Mouse (Mus musculus): ENCODE results near the gene Kpna4. TPM values are rescaled to one million over a fixed set of nuclear protein-coding genes. Genes with fewer than 3 reads are reported as not detected.

The Kpna4 gene
- polyA plus RNA-seq, 1 experiment from 2014 or later: 39.8 TPM

DNA sequence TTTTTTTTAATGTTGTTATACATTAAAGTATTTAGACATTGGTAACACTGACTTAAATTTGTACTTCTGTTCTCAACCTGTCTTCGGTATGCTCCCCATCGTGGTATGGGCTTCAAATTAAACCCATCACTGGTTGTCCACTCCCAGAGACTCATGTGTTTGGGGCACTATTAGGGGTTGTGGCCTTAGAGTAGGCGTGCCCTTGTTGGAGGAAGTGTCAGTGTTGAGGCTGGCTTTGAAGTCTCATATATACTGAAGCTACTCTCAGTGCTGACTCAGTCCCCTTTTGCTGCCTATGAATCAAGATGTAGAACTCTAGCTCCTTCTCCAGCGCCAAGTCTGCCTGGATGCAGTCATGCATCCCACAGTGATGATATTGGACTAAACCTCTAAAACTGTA, 66.2 kb downstream of the Kpna4 start:
- H3K36me3 ChIP-seq (ENCODE audit: control insufficient read depth, insufficient read depth, low read length): no peaks in the 10 kb centered on the region
- H3K9me3 ChIP-seq (replicated peaks; ENCODE audit: control insufficient read depth, low read length): no peaks in the 10 kb centered on the region
- no peak overlapping the region for H3K27ac ChIP-seq (ENCODE audit: low read depth, low read length)
- H3K27me3 ChIP-seq (replicated peaks; ENCODE audit: control insufficient read depth, insufficient read depth, low read length): no peaks in the 10 kb centered on the region
- no peak overlapping the region for H3K4me3 ChIP-seq (ENCODE audit: low read depth, low read length)
- 97% methylated on average over 4 of the region's 4 CpGs for WGBS
- ATAC-seq (no peak), DNase-seq (ENCODE audit: low spot score) (no peak)
- H3K4me2 ChIP-seq (ENCODE audit: low read length): no peak overlapping the region
- H3K9ac ChIP-seq (ENCODE audit: low read length): no peak overlapping the region
- no peaks in the 10 kb centered on the region for H3K4me1 ChIP-seq (ENCODE audit: control insufficient read depth, insufficient read depth, low read length)

DNA sequence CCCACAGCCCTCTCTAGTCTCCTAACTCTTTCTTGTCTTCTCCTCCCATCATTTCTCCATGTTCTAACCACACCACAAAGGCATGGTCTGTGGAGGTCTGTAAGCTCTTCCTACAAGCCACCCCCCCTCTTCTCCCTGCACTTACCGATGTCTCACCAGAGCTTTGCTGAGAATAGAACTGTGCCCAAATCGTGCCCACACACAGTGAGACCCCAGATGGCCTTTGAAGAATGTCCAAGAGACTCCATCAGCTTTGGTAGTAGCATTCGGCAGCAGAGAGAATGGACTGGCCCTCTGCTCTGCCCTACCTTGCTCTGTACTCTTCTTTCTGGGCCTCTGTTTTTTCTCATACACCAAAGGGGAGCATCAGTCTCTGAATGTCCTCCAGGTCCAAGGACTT, 71.0 kb downstream of the Kpna4 start:
- DNase-seq (ENCODE audit: low spot score) (no peak), ATAC-seq (no peak)
- no peaks in the 10 kb centered on the region for H3K36me3 ChIP-seq (ENCODE audit: control insufficient read depth, insufficient read depth, low read length)
- no peaks in the 10 kb centered on the region for H3K27me3 ChIP-seq (replicated peaks; ENCODE audit: control insufficient read depth, insufficient read depth, low read length)
- H3K4me1 ChIP-seq (ENCODE audit: control insufficient read depth, insufficient read depth, low read length): no peaks in the 10 kb centered on the region
- H3K9me3 ChIP-seq (replicated peaks; ENCODE audit: control insufficient read depth, low read length): no peaks in the 10 kb centered on the region
- H3K4me2 ChIP-seq (ENCODE audit: low read length): no peak overlapping the region
- no peak overlapping the region for H3K4me3 ChIP-seq (ENCODE audit: low read depth, low read length)
- H3K27ac ChIP-seq (ENCODE audit: low read depth, low read length): no peak overlapping the region
- WGBS: 89% methylated on average over 3 of the region's 3 CpGs
- no peak overlapping the region for H3K9ac ChIP-seq (ENCODE audit: low read length)

DNA sequence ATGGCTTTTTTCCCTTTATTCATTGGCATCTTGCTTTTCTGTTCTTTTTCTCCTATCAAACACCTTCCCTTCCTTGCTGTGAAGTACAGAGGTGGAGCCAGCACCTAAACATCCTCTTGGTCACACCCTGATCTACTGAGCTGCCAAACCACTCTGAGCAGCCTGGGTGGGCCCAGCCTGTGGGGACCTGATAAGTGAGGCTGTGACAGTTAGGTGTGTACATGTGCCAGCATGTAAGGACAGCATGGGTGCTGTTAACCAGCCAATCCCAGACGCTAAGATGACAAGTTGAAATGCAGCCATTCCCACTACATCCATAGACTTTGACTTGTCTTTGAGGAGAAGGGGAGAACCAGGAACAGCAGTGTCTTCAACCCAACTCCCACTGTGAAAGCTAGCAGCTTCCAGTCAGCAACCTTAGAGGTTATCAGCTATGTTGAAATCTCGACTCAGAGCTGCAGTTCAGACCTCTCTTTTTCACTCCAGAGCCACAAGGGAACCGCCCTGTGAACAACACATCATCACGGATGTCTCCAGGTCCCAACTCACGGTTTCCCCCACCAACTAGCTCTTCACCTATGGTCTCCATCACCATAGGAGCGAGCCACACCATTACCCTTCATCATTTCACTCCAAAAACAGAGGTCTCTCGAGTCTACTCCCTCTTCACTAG, 72.0 kb downstream of the Kpna4 start:
- no peak overlapping the region for H3K4me3 ChIP-seq (ENCODE audit: low read depth, low read length)
- ATAC-seq: no peak

DNA sequence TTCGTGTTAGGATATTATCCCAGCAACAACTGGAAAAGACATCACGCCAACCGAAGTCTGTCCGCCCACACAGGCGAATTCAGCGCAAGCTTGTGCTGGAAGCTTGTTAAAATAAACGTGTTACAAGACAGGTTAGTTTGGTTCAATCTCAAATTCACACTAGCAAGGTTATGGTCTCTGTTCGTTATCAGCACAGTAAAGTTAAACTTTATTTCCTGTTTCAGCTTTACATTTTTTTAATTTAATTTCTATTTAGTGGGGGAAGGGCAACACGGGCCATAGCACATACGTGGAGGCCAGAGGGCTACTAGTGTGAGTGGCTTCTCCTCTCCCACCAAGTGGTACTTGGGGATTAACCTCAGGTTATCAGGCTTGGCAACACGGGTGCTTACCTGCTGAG, 75.0 kb downstream of the Kpna4 start:
- DNase-seq (ENCODE audit: low spot score): no peak
- no peaks in the 10 kb centered on the region for H3K9me3 ChIP-seq (replicated peaks; ENCODE audit: control insufficient read depth, low read length)
- H3K4me2 ChIP-seq (ENCODE audit: low read length): no peak overlapping the region
- ATAC-seq: no peak
- H3K9ac ChIP-seq (ENCODE audit: low read length): no peak overlapping the region
- no peak overlapping the region for H3K4me3 ChIP-seq (ENCODE audit: low read depth, low read length)
- H3K27me3 ChIP-seq (replicated peaks; ENCODE audit: control insufficient read depth, insufficient read depth, low read length): no peaks in the 10 kb centered on the region
- H3K36me3 ChIP-seq (ENCODE audit: control insufficient read depth, insufficient read depth, low read length): no peaks in the 10 kb centered on the region
- WGBS: 92% methylated on average over 11 of the region's 11 CpGs
- H3K4me1 ChIP-seq (ENCODE audit: control insufficient read depth, insufficient read depth, low read length): no peaks in the 10 kb centered on the region
- no peak overlapping the region for H3K27ac ChIP-seq (ENCODE audit: low read depth, low read length)

More for the DNA sequence above, 72.0 kb downstream of the Kpna4 start:
- Histone ChIP-seq H3K9ac (ENCODE audit: low read length) (no peak overlapping the region), H3K4me2 (ENCODE audit: low read length) (no peak overlapping the region), H3K9me3 (replicated peaks; ENCODE audit: control insufficient read depth, low read length) (no peaks in the 10 kb centered on the region), H3K36me3 (ENCODE audit: control insufficient read depth, insufficient read depth, low read length) (no peaks in the 10 kb centered on the region), H3K4me1 (ENCODE audit: control insufficient read depth, insufficient read depth, low read length) (no peaks in the 10 kb centered on the region), H3K27me3 (replicated peaks; ENCODE audit: control insufficient read depth, insufficient read depth, low read length) (no peaks in the 10 kb centered on the region), H3K27ac (ENCODE audit: low read depth, low read length) (no peak overlapping the region)
- 90% methylated on average over 7 of the region's 7 CpGs for WGBS
- no peak for DNase-seq (ENCODE audit: low spot score)

DNA sequence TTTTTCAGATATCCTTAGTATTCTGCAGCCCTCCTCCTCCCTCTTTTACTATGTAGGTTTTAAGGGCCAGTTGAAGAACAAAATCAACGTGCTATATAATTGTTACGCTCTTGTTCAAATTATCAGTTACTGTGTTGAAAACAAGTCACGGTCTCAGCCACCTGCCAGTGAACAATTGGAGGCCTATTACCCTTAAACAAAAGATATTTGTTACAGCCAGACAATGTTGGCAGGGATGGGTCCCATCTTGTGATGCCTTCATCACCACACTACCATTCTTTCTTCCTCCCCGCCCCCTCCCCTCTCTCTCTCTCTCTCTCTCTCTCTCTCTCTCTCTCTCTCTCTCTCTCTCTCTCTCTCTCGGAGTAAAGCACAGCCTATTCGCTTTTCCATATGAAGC, 77.9 kb downstream of the Kpna4 start:
- ATAC-seq (no peak), DNase-seq (ENCODE audit: low spot score) (no peak)
- Histone ChIP-seq H3K27ac (ENCODE audit: low read depth, low read length) (no peak overlapping the region), H3K9me3 (replicated peaks; ENCODE audit: control insufficient read depth, low read length) (no peaks in the 10 kb centered on the region), H3K9ac (ENCODE audit: low read length) (no peak overlapping the region), H3K4me1 (ENCODE audit: control insufficient read depth, insufficient read depth, low read length) (peaks cover 8% of the 10 kb centered on the region), H3K4me3 (ENCODE audit: low read depth, low read length) (no peak overlapping the region), H3K36me3 (ENCODE audit: control insufficient read depth, insufficient read depth, low read length) (no peaks in the 10 kb centered on the region), H3K4me2 (ENCODE audit: low read length) (no peak overlapping the region), H3K27me3 (replicated peaks; ENCODE audit: control insufficient read depth, insufficient read depth, low read length) (no peaks in the 10 kb centered on the region)
- 76% methylated on average over 6 of the region's 6 CpGs for WGBS

DNA sequence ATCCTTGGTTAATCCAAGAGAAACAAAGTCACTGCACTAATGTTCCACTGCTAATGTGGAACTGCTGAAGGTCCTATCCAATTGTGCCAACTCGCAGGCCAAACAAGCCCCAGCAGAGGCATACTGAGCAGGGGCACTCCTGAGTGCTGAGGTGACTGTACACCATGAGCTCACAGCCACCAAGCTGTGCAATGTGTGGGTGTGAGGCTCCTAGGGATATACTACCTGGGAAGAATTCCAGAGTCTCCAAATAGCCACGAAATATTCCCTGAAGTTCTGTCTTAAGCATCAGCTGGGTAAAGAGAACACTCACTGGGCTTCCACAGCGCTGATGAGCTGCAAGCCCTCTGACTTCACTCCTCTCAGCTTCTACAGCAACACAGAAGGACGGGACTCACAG, 79.2 kb downstream of the Kpna4 start:
- 0 out of 2 replicates have a peak, but pooled peaks cover 3% of the 10 kb centered on the region for H3K36me3 ChIP-seq (ENCODE audit: control insufficient read depth, insufficient read depth, low read length)

DNA sequence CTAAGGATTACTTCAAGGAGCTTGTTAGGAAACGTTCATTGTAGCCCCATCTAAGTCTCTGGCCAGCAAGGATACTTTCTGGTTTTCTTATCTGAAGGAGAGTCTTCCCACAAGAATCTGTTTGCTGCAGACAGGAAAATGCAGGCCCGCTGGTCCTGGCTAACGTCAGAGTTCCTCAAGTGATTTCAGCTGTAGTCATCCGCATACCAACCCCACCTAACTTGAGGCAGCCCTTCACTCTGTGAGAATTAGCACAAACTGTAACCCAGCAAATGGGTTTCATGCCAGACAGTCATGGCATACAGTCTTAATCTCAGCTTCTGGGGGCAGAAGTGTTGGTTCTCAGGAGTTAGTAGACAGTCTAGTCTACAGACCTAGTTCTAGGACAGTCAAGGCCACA, 80.4 kb downstream of the Kpna4 start:
- peaks cover 11% of the 10 kb centered on the region for H3K4me1 ChIP-seq (ENCODE audit: control insufficient read depth, insufficient read depth, low read length)
- no peak for ATAC-seq
- no peak for DNase-seq (ENCODE audit: low spot score)
- WGBS: 87% methylated on average over 4 of the region's 4 CpGs
- H3K9me3 ChIP-seq (replicated peaks; ENCODE audit: control insufficient read depth, low read length): no peaks in the 10 kb centered on the region
- 0 out of 2 replicates have a peak, but pooled peaks cover 3% of the 10 kb centered on the region for H3K36me3 ChIP-seq (ENCODE audit: control insufficient read depth, insufficient read depth, low read length)
- no peak overlapping the region for H3K9ac ChIP-seq (ENCODE audit: low read length)
- H3K27me3 ChIP-seq (replicated peaks; ENCODE audit: control insufficient read depth, insufficient read depth, low read length): no peaks in the 10 kb centered on the region
- H3K4me3 ChIP-seq (ENCODE audit: low read depth, low read length): no peak overlapping the region
- no peak overlapping the region for H3K4me2 ChIP-seq (ENCODE audit: low read length)
- H3K27ac ChIP-seq (ENCODE audit: low read depth, low read length): no peak overlapping the region

More for the DNA sequence above, 79.2 kb downstream of the Kpna4 start:
- WGBS: 78% methylated on average over 4 of the region's 4 CpGs
- ATAC-seq: no peak
- Histone ChIP-seq H3K4me1 (ENCODE audit: control insufficient read depth, insufficient read depth, low read length) (peaks cover 11% of the 10 kb centered on the region), H3K4me3 (ENCODE audit: low read depth, low read length) (no peak overlapping the region), H3K9me3 (replicated peaks; ENCODE audit: control insufficient read depth, low read length) (no peaks in the 10 kb centered on the region), H3K27me3 (replicated peaks; ENCODE audit: control insufficient read depth, insufficient read depth, low read length) (no peaks in the 10 kb centered on the region), H3K27ac (ENCODE audit: low read depth, low read length) (no peak overlapping the region), H3K4me2 (ENCODE audit: low read length) (no peak overlapping the region), H3K9ac (ENCODE audit: low read length) (no peak overlapping the region)
- no peak for DNase-seq (ENCODE audit: low spot score)

DNA sequence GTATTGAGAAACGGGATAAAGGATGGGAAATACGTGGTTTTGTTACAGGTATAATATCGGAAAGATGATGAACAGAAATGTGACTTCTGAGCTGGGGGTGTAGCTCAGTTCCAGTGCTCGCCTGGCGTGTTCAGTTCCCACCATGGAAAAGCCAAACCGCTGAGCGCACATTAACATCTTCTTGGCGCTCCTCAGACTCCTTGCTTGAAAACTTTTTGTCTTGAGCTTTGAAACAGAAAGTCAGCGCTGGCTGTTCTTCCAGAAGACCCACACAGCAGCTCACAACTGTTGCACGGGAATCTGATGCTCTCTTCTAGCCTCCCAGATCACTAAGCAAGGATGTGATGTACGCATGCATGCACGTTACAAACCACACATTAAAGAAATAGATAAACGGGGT, 81.2 kb downstream of the Kpna4 start:
- peaks cover 13% of the 10 kb centered on the region for H3K4me1 ChIP-seq (ENCODE audit: control insufficient read depth, insufficient read depth, low read length)
- H3K36me3 ChIP-seq (ENCODE audit: control insufficient read depth, insufficient read depth, low read length): 0 out of 2 replicates have a peak, but pooled peaks cover 3% of the 10 kb centered on the region
- H3K4me2 ChIP-seq (ENCODE audit: low read length): peak overlapping the region; percentile 70
- H3K9ac ChIP-seq (ENCODE audit: low read length): peak overlapping the region; percentile 95
- no peaks in the 10 kb centered on the region for H3K9me3 ChIP-seq (replicated peaks; ENCODE audit: control insufficient read depth, low read length)
- H3K27ac ChIP-seq (ENCODE audit: low read depth, low read length): no peak overlapping the region
- WGBS: 22% methylated on average over 13 of the region's 13 CpGs
- DNase-seq (ENCODE audit: low spot score): peak; percentile 42
- H3K27me3 ChIP-seq (replicated peaks; ENCODE audit: control insufficient read depth, insufficient read depth, low read length): no peaks in the 10 kb centered on the region
- H3K4me3 ChIP-seq (ENCODE audit: low read depth, low read length): peak overlapping the region; percentile 88
- ATAC-seq: no peak

DNA sequence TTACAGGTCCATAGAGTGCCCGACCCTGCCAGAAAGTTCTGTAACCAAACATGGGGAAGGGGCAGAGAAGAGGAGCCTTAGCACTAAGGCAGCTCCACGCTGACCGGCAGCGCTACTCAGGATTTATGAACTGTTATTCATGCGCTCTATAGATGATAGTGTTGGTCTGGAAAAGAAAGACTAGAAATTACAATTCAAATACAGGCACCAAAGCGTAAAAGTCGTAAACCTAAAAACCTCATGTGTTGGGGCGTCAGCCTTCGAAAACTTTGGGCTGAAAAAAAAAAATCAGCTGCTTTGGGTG, 81.6 kb downstream of the Kpna4 start:
- Histone ChIP-seq H3K9me3 (replicated peaks; ENCODE audit: control insufficient read depth, low read length) (no peaks in the 10 kb centered on the region), H3K36me3 (ENCODE audit: control insufficient read depth, insufficient read depth, low read length) (peaks cover 7% of the 10 kb centered on the region), H3K27me3 (replicated peaks; ENCODE audit: control insufficient read depth, insufficient read depth, low read length) (no peaks in the 10 kb centered on the region), H3K4me2 (ENCODE audit: low read length) (peak overlapping the region; percentile 70), H3K4me3 (ENCODE audit: low read depth, low read length) (peak overlapping the region; percentile 88), H3K27ac (ENCODE audit: low read depth, low read length) (peak overlapping the region; percentile 91; the same call in 1 of the 2 replicates), H3K9ac (ENCODE audit: low read length) (peak overlapping the region; percentile 95), H3K4me1 (ENCODE audit: control insufficient read depth, insufficient read depth, low read length) (peaks cover 13% of the 10 kb centered on the region)
- WGBS: 9% methylated on average over 9 of the region's 9 CpGs
- no peak for DNase-seq (ENCODE audit: low spot score)
- peak; percentile 8 for ATAC-seq

All from forebrain, embryonic 14.5 days (tissue).